Mouse (Mus musculus): ENCODE measurements around the gene Actr1a. TPM values are rescaled to one million over a fixed set of nuclear protein-coding genes. Genes with fewer than 3 reads are reported as not detected.

The Actr1a gene
- total RNA-seq, 2 experiments from 2014 or later, result 175 to 195 TPM

DNA sequence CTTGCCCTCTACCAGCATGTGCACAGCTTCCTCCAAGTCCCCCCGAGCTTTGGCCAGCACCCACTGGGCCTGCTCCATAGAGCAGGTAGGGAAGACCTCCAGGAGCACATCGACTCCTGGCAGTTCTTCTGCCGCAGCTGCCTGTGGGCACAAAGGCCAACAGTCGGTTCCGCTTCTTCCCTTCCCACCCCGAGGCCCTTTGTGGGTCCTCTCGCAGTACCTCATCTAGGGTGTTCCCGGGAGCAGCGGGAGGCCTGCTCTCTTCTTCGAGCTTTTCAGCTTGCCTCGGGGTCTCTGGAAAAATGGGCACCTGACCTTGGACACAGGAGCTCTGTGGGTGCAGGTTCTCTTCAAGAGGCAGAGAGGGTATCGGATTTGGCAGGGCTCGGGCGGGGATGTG, 64.2 kb downstream of the Actr1a start:
- intact Hi-C loops (cut with DNase I), result loop anchor here (2.0 kb wide), 1 partner anchor 23 kb away; no protein-coding TSS in a partner anchor

DNA sequence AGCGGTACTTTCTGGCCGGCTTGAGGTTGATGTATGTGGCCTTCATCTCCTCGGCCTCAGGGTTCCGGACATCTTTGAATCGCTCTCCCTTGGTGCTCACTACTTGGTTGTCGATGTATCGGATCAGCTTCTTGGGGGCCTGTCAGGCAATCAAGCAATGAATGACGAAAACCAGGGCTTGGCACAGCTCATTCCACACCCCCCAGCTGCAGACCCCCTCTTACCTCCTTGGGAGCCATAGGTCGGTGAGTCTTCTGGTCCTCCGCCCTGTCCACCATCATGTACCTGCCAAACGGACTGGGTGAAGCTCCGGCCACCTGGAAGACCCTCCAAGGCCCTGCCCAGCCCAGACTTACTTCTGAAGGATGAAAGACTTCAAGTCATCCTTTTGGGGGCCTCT, 64.9 kb downstream of the Actr1a start:
- intact Hi-C loops (cut with DNase I), result loop anchor here (2.0 kb wide), 1 partner anchor 22 kb away; no protein-coding TSS in a partner anchor

More for the DNA sequence above, 64.2 kb downstream of the Actr1a start:
- no peak for DNase-seq (ENCODE audit: low spot score in 2 of 2)

DNA sequence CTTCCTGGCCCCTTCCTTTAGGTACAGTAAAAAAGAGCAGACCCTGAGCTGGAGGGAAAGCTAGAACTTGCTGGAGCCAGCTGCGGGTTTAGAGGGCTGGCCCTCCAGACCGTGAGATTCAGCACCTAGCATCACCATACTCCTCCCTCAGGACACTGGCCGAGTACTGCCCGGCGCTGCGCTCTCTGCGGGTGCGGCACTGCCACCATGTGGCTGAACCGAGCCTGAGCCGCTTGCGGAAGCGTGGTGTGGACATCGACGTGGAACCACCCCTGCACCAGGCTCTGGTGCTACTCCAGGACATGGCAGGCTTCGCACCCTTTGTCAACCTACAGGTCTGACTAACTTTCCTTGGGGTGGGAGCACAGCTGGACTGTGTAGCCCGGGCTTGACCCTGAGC, 65.6 kb downstream of the Actr1a start:
- peak; percentile 83 to 84 for DNase-seq (ENCODE audit: low spot score in 2 of 2)
- intact Hi-C loops (cut with DNase I), result loop anchor here (2.0 kb wide), 1 partner anchor 21 kb away; no protein-coding TSS in a partner anchor

More for the DNA sequence above, 64.9 kb downstream of the Actr1a start:
- DNase-seq (ENCODE audit: low spot score in 2 of 2), result no peak

DNA sequence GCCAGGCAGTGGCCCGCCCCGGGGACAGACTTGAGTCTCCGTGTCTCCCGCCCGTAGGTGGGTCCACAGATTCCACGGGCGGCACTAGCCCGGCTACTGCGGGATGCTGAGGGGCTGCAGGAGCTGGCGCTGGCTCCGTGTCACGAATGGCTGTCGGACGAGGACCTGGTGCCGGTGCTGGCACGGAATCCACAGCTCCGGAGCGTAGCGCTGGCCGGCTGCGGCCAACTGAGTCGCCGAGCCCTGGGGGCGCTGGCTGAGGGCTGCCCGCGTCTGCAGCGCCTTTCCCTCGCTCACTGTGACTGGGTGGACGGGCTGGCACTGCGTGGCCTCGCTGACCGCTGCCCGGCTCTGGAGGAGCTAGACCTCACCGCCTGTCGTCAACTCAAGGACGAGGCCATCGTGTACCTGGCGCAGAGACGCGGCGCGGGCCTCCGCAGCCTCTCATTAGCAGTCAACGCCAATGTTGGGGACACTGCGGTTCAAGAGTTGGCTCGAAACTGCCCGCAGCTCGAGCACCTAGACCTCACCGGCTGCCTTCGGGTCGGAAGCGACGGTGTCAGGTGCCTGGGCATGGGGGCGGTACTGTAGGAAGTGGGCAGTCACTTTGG, 66.4 kb downstream of the Actr1a start:
- no peak for DNase-seq (ENCODE audit: low spot score in 2 of 2)
- intact Hi-C loops (cut with DNase I), result no loop called here

DNA sequence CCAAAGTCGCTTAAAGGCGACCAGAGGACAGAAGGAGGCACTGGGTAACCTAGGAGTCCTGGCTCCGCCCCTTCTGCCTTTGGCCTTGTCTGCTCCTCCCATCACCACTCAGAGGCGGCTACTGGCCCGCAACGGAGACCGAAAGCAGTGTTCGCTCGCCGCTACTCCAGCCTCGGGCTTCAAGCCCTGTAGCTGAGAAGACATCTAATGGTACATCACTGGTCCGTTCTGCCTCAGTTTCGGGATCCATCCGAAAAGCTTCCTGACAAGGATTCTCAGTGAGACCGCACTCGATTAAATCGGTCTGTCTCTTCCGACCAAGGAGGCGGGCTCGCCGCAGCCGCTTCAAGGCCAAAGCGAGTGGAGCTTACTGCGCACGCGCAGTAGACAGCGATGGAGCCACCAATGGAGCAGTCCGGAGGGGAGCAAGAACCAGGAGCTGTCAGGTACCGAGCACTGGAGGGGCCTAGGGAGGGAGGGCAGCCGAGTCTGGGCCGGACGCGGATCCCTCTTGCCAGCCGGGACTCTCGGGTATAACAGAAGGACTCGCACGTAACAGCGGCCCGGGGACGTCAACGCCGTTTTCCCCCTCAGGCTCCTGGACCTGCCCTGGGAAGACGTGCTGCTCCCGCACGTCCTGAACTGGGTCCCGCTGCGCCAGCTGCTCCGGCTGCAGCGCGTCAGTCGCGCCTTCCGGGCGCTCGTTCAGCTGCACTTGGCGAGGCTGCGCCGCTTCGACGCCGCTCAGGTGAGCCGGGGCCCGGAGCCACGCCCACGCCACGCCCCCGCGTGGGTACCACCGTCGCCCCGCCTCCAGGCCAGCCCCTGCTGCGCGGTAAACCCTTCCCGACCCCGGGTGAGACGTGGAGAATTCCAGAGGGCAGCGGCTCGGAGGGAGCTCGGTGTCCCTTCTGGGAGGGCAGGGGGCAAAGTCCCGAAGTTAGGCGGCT, 67.2 kb downstream of the Actr1a start, which contains the start of gene Fbxl15:
Gene Fbxl15 (plus strand): TSS at position 104 of the 950 bp plus-strand sequence.
- intact Hi-C loops (cut with DNase I), result no loop called here
- DNase-seq (ENCODE audit: low spot score in 2 of 2), result peak; percentile 96 to 97

DNA sequence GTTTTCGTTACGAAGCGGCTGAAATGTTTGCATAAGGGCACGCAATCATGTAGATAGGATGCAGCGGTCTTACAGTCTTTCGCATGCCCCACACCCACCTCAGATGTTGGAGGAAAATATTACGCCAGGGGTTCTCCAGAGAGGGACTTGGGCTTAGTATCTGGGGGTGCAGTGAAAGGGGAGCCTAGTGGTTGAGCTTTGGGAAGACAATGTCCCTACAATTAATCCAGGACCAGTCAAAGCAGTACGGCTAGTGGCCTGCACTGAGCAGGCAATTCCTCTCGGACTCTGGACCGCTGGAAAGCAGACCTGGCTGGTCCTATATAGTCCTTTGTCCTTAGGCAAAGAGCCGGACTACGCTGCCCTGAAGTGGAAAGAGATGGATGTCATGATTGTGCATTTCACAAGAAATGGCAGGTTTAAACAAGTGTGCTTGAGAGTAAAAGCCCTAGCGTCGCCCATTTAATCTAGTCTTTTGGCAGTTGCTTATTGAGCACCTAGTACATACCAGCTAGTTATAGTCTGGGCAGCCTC, 68.0 kb downstream of the Actr1a start:
- DNase-seq (ENCODE audit: low spot score in 2 of 2), result peak in 1 of 2 experiments; percentile 17
- intact Hi-C loops (cut with DNase I), result no loop called here

Small RNA genes within 50 kb of the gene (microRNA-seq; reads per million reads assigned to microRNA genes)
- 1.8 reads per million for gene Mir146b

Other genes starting within 250 kb of the Actr1a start
- not detected for gene Pitx3, start 247.4 kb downstream of the Actr1a start, total RNA-seq (2021)
- 10 to 100 TPM; 91.1 to 99.0 TPM for gene Gbf1, start 243.2 kb downstream of the Actr1a start, total RNA-seq (2021)
- gene Nfkb2, start 91.4 kb downstream of the Actr1a start, total RNA-seq (2021), result 1 to 10 TPM; 2.1 to 2.9 TPM
- gene Psd, start 68.6 kb downstream of the Actr1a start, total RNA-seq (2021), result 100 to 1,000 TPM; 614 to 671 TPM
- gene Fbxl15, start 67.6 kb downstream of the Actr1a start, total RNA-seq (2021), result 10 to 100 TPM; 26.7 to 28.7 TPM
- 100 to 1,000 TPM; 166 to 216 TPM for gene Cuedc2, start 57.0 kb downstream of the Actr1a start, total RNA-seq (2021)
- 10 to 100 TPM; 25.6 to 27.8 TPM for gene Mfsd13a, start 54.6 kb downstream of the Actr1a start, total RNA-seq (2021)
- gene 2310034G01Rik, start 45.4 kb downstream of the Actr1a start, total RNA-seq (2021), result under 1 TPM; 0.62 to 0.68 TPM
- 10 to 100 TPM; 18.3 to 18.6 TPM for gene Sufu, start 1.1 kb upstream of the Actr1a start, total RNA-seq (2021)
- 100 to 1,000 TPM; 109 to 114 TPM for gene Trim8, start 106.0 kb upstream of the Actr1a start, total RNA-seq (2021)
- 100 to 1,000 TPM; 112 to 120 TPM for gene Arl3, start 177.4 kb upstream of the Actr1a start, total RNA-seq (2021)
- gene Sfxn2, start 177.6 kb upstream of the Actr1a start, total RNA-seq (2021), result 1 to 10 TPM; 4.3 to 7.1 TPM
- 10 to 100 TPM; 34.2 to 38.3 TPM for gene Wbp1l, start 203.3 kb upstream of the Actr1a start, total RNA-seq (2021)